Mouse (Mus musculus) hindbrain, embryonic 14.5 days (tissue): Measurements from ENCODE around the gene Gm9936. TPM values are rescaled to one million over a fixed set of nuclear protein-coding genes. Genes with fewer than 3 reads are reported as not detected.

Experiments used
- ATAC-seq: fragments of 200-750 bp; cut with Nextera tagmentation; 2 replicates; pipeline ENCODE4 v1.8.0; 2017; ENCODE audit warnings: moderate number of reproducible peaks, mild to moderate bottlenecking, moderate TSS enrichment, moderate library complexity; ENCODE audit not compliant: low FRiP score
- DNase-seq: peaks from one replicate; pipeline ENCODE4 v3.0.0-alpha.2; 2015; ENCODE audit warnings: low spot score
- H3K27ac ChIP-seq: fragments of 300-500 bp; sonication (generic); 2 replicates; pipeline ENCODE4 v1.5.1; 2014; ENCODE audit warnings: mild to moderate bottlenecking, moderate library complexity
- H3K27me3 ChIP-seq: fragments of 300-500 bp; sonication (generic); 2 replicates; pipeline ENCODE4 v1.6.1; 2014; ENCODE audit warnings: mild to moderate bottlenecking, low read length, mixed read lengths; ENCODE audit not compliant: control insufficient read depth, insufficient read depth
- H3K36me3 ChIP-seq: fragments of 300-500 bp; sonication (generic); replicated peaks from 2 replicates; pipeline ENCODE4 v1.6.1; 2014; ENCODE audit not compliant: control insufficient read depth, insufficient read depth
- H3K4me1 ChIP-seq: fragments of 300-500 bp; sonication (generic); replicated peaks from 2 replicates; pipeline ENCODE4 v1.6.1; 2014; ENCODE audit warnings: antibody characterized with exemption, low read length, mixed read lengths; ENCODE audit not compliant: control insufficient read depth, insufficient read depth
- H3K4me2 ChIP-seq: fragments of 300-500 bp; sonication (generic); replicated peaks from 2 replicates; pipeline ENCODE4 v1.6.1; 2014; ENCODE audit warnings: mild to moderate bottlenecking, moderate library complexity
- H3K4me3 ChIP-seq: fragments of 300-500 bp; sonication (generic); replicated peaks from 2 replicates; pipeline ENCODE4 v1.5.1; 2014; ENCODE audit warnings: mild to moderate bottlenecking, low read length
- H3K9ac ChIP-seq: fragments of 300-500 bp; sonication (generic); 2 replicates; pipeline ENCODE4 v1.6.1; 2014
- H3K9me3 ChIP-seq: fragments of 300-500 bp; sonication (generic); 2 replicates; pipeline ENCODE4 v1.6.1; 2016; ENCODE audit warnings: low read length; ENCODE audit not compliant: control insufficient read depth
- WGBS: fragments of 180-500 bp; shearing (Covaris S2); extraction: QIAGEN DNeasy Blood & Tissue Kit; methylation state at CpG from one replicate; pipeline ENCODE4 v1.1.7; 2014; 5-methylcytosine and 5-hydroxymethylcytosine counted together
- polyA plus RNA-seq: library from polyadenylated mRNA; unstranded; fragments of >200 nt; fragmentation: Nextera tagmentation; extraction: Ambion mirVana; gene quantifications from 2 replicates; pipeline ENCODE4 v1.2.1, GENCODE M21; 2014

Gm9936 gene
- polyA plus RNA-seq, 1 experiment from 2014 or later, result 2.6 TPM

GRCm38 (mm10) chr5:114824197-114824596, 34.3 kb downstream of the Gm9936 start:
- H3K36me3 ChIP-seq, result no peaks in the 10 kb centered on the region
- no peak overlapping the region for H3K9ac ChIP-seq
- peaks cover 4% of the 10 kb centered on the region; the same call in 1 of the 2 replicates for H3K4me1 ChIP-seq
- H3K9me3 ChIP-seq, result no peaks in the 10 kb centered on the region
- H3K4me2 ChIP-seq, result 0 out of 2 replicates have a peak overlapping the region, but pooled peaks have one; percentile 64
- no peak overlapping the region for H3K4me3 ChIP-seq
- peak; percentile 58 for DNase-seq
- 20% methylated on average over 9 of the region's 9 CpGs for WGBS
- H3K27ac ChIP-seq, result no peak overlapping the region
- H3K27me3 ChIP-seq, result peaks cover 3% of the 10 kb centered on the region; the same call in 1 of the 2 replicates
- ATAC-seq, result no peak

DNA sequence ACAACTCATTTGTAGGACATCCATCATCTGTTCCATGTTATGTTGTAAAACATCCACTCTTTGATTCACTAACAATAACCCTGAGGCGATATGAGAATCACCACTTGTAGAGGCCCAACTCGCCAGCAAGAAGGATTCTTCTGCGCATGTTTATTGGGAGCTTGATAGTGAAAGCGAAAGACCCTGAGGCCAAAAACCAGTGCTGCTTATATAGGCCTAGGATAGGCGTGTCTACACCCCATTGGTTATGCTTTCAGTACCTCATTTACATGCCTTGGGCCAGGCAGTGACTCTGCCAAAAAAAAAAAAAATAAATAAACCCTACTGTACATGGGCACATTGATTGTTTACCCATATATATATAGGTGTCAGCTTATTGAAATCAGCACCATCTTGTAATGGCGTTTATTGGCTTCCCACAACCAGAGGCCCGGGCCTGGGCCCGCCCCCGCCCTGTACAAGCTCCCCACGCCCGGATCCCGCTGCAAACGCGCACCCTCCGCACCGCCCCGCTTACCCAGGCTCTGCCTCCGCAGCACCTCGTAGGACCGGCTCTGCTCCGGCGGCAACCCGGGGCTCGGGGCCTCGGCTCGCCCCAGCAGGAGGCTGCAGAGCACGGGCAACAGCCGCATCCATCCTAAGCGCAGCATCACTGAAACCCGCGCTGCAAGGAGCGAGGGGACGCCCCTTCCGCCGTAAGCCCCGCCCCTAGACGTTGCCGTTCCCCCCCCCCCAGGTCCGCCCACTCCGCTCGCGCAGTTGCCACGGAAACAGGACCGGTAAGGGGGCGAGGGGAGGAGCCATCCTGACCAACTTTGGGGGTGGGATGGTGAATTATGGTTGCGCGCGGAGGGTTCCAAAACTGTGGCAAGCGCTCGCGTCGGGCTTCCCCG, 35.4 kb downstream of the Gm9936 start, which contains the start of gene 1500011B03Rik:
TSS of gene 1500011B03Rik (minus strand) at position 673 of the 893 bp plus-strand sequence.
- H3K4me3 ChIP-seq, result peak within 1 kb of the TSS; percentile 79
- H3K27me3 ChIP-seq, result peaks cover 3% of the 10 kb centered on the region; the same call in 1 of the 2 replicates
- DNase-seq (peak; percentile 80), ATAC-seq (peak; percentile 93)
- no peaks in the 10 kb centered on the region for H3K9me3 ChIP-seq
- peak within 1 kb of the TSS; percentile 83 for H3K9ac ChIP-seq
- H3K36me3 ChIP-seq, result no peaks in the 10 kb centered on the region
- peak within 1 kb of the TSS; percentile 64 for H3K4me2 ChIP-seq
- peak within 1 kb of the TSS; percentile 86 for H3K27ac ChIP-seq
- H3K4me1 ChIP-seq, result peaks cover 4% of the 10 kb centered on the region; the same call in 1 of the 2 replicates
- 7% methylated on average over 53 of the region's 53 CpGs for WGBS

GRCm38 (mm10) chr5:114818124-114818523, 40.4 kb downstream of the Gm9936 start:
- Histone ChIP-seq H3K9ac (no peak overlapping the region), H3K27me3 (peaks cover 2% of the 10 kb centered on the region; the same call in 1 of the 2 replicates), H3K36me3 (no peaks in the 10 kb centered on the region), H3K9me3 (no peaks in the 10 kb centered on the region), H3K4me1 (no peaks in the 10 kb centered on the region; the same call in 1 of the 2 replicates), H3K4me3 (no peak overlapping the region), H3K4me2 (no peak overlapping the region), H3K27ac (no peak overlapping the region)
- 72% methylated on average over 10 of the region's 11 CpGs for WGBS
- no peak for ATAC-seq
- no peak for DNase-seq

GRCm38 (mm10) chr5:114816599-114816998, 41.9 kb downstream of the Gm9936 start:
- H3K36me3 ChIP-seq, result no peaks in the 10 kb centered on the region
- H3K27me3 ChIP-seq, result no peaks in the 10 kb centered on the region
- no peak for DNase-seq
- 65% methylated on average over 6 of the region's 6 CpGs for WGBS
- H3K27ac ChIP-seq, result no peak overlapping the region
- H3K4me1 ChIP-seq, result peaks cover 14% of the 10 kb centered on the region; the same call in 1 of the 2 replicates
- ATAC-seq, result no peak
- H3K9ac ChIP-seq, result no peak overlapping the region
- no peaks in the 10 kb centered on the region for H3K9me3 ChIP-seq
- no peak overlapping the region for H3K4me2 ChIP-seq
- no peak overlapping the region for H3K4me3 ChIP-seq

- peak; percentile 94 for DNase-seq
- WGBS, result under 1% methylated on average over 50 of the region's 50 CpGs
- Histone ChIP-seq H3K9ac (peak overlapping the region; percentile 90), H3K9me3 (no peaks in the 10 kb centered on the region), H3K27me3 (no peaks in the 10 kb centered on the region), H3K27ac (peak overlapping the region; percentile 99), H3K4me3 (peak overlapping the region; percentile 91), H3K4me2 (peak overlapping the region; percentile 81), H3K4me1 (peaks cover 17% of the 10 kb centered on the region; the same call in 1 of the 2 replicates), H3K36me3 (peaks cover 23% of the 10 kb centered on the region; the same call in 1 of the 2 replicates)
- peak; percentile 96 for ATAC-seq
Measured at GRCm38 (mm10) chr5:114813525-114814181, 44.8 kb downstream of the Gm9936 start.

- Histone ChIP-seq H3K4me3 (no peak overlapping the region), H3K9ac (no peak overlapping the region), H3K36me3 (peaks cover 61% of the 10 kb centered on the region), H3K27ac (no peak overlapping the region), H3K27me3 (no peaks in the 10 kb centered on the region), H3K9me3 (no peaks in the 10 kb centered on the region), H3K4me2 (no peak overlapping the region), H3K4me1 (peaks cover 17% of the 10 kb centered on the region; the same call in 1 of the 2 replicates)
- no peak for DNase-seq
- no peak for ATAC-seq
- WGBS, result 95% methylated on average over 5 of the region's 5 CpGs
Measured at GRCm38 (mm10) chr5:114809826-114810225, 48.7 kb downstream of the Gm9936 start.

DNA sequence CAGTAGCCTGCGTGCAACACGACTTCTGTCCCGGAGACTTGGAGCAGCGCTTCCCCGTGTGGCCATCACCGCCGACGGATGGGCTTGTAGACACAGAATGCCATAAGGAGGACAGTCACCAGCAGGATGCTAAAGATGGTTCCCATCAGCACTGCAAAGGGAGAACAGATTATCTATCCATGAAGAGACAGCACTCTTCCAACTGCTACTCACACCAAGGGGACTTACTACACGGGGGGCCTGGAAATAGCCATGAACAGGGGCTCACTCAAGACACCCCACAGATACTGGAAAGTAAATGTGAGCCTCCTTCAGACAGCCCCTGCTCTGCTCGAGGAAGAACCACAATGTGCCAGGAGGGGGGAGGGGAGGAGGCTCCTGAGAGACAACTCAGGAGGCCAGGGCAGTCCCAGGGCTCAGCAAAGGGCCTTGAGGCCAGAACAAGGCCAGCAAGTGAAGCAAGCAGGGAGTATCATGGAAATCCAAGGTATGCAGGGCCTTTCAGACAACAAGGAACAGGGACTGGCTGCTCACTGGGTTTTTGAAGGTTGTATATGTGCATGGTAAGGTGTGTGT, 49.2 kb downstream of the Gm9936 start:
- WGBS, result 77% methylated on average over 10 of the region's 10 CpGs
- H3K27ac ChIP-seq, result no peak overlapping the region
- H3K9ac ChIP-seq, result no peak overlapping the region
- H3K36me3 ChIP-seq, result peaks cover 66% of the 10 kb centered on the region
- DNase-seq (no peak), ATAC-seq (no peak)
- no peak overlapping the region for H3K4me3 ChIP-seq
- peaks cover 17% of the 10 kb centered on the region; the same call in 1 of the 2 replicates for H3K4me1 ChIP-seq
- no peak overlapping the region for H3K4me2 ChIP-seq
- no peaks in the 10 kb centered on the region for H3K9me3 ChIP-seq
- H3K27me3 ChIP-seq, result no peaks in the 10 kb centered on the region

GRCm38 (mm10) chr5:114808385-114808784, 50.1 kb downstream of the Gm9936 start:
- Histone ChIP-seq H3K36me3 (peaks cover 75% of the 10 kb centered on the region), H3K9ac (no peak overlapping the region), H3K4me2 (no peak overlapping the region), H3K4me3 (no peak overlapping the region), H3K9me3 (no peaks in the 10 kb centered on the region), H3K27me3 (no peaks in the 10 kb centered on the region), H3K27ac (no peak overlapping the region), H3K4me1 (peaks cover 17% of the 10 kb centered on the region; the same call in 1 of the 2 replicates)
- DNase-seq (no peak), ATAC-seq (no peak)
- WGBS, result 88% methylated on average over 8 of the region's 8 CpGs

DNA sequence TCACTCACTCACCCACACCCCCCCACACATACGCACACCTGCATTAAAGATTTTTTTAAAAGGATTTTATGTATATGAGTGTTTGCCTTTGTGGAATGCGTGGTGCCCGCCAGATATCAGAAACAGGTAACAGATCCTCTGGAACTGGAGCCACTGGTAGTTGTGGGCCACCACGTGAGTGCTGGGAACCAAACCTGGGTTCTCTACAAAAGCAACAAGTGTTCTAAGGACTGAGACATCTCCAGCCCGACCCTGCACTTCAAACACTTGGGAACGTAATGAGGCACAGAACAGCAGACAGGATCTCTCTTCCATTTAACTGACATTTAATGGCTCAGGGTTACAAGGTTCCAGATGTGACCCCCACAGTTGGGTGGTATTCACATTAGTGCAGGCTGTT, 50.6 kb downstream of the Gm9936 start:
- ATAC-seq, result no peak
- DNase-seq, result no peak
- Histone ChIP-seq H3K4me3 (no peak overlapping the region), H3K4me1 (peaks cover 16% of the 10 kb centered on the region; the same call in 1 of the 2 replicates), H3K36me3 (peaks cover 80% of the 10 kb centered on the region), H3K9ac (no peak overlapping the region), H3K27ac (no peak overlapping the region), H3K4me2 (no peak overlapping the region), H3K9me3 (no peaks in the 10 kb centered on the region), H3K27me3 (no peaks in the 10 kb centered on the region)
- 70% methylated on average over 6 of the region's 6 CpGs for WGBS
